Mouse (Mus musculus): ENCODE measurements around the gene Rbm34.

DNA sequence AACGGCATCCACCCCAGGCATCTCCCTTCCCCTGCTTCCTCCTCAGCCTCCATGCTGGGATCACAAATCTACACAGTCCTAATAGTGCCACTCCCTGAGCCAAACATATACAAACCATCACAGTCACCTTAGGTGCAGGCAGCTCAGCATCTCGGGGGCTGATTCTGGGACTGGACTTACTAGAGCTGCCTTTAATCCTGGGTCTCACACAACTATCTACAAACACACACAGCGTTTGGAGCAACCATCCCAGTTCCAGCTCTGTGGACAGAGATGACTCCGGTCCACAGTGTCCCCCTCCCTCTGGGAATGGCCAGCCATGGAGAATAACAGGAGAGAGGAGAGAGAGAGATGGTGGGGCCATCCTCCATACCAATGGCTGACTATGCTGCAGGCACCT is 54.3 kb downstream of the Rbm34 start:
- TF ChIP-seq EP300 (IDR thresholded peaks at IDR 0.05; ENCODE audit: low read depth) (no peak), CTCF (IDR thresholded peaks at IDR 0.05; ENCODE audit: low read depth) (no peak)

Data from liver, postnatal 0 days (tissue).